Mouse (Mus musculus): Measurements from ENCODE around the gene Idh1. TPM values are rescaled to one million over a fixed set of nuclear protein-coding genes. Genes with fewer than 3 reads are reported as not detected.

Gene Idh1
- total and polyA plus RNA-seq, 2 experiments from 2014 or later, result 240 to 408 TPM

DNA sequence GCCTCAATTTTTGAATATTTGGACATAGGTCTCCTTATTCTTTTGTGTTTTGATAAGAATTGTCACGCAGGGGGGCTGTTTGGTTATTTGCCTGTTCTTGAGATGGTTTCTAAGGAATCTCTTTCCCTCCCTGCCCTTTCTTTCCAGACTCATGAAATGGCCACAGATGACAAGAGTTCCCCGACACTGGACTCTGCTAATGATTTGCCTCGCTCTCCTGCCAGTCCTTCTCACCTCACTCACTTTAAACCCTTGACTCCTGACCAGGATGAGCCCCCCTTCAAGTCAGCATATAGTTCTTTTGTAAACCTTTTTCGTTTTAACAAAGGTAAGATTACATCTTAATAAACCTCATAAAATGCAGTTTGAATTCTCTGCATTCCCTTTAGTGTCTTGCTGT lies 3.9 kb upstream of the Idh1 start:
- Histone ChIP-seq H3K9me3 (ENCODE audit: low read length) (no peaks in the 10 kb centered on the region), H3K27me3 (ENCODE audit: insufficient read depth, low read length) (no peaks in the 10 kb centered on the region), H3K4me2 (ENCODE audit: low read depth, low read length, poor library complexity, severe bottlenecking) (no peak overlapping the region), H3K4me1 (ENCODE audit: insufficient read depth, low read length) (0 out of 2 replicates have a peak, but pooled peaks cover 2% of the 10 kb centered on the region), H3K4me3 (ENCODE audit: low read depth, low read length) (no peak overlapping the region), H3K9ac (replicated peaks; ENCODE audit: low read length, poor library complexity, severe bottlenecking) (no peak overlapping the region), H3K27ac (ENCODE audit: low read depth, low read length) (no peak overlapping the region), H3K36me3 (ENCODE audit: insufficient read depth, low read length) (peaks cover 17% of the 10 kb centered on the region)
- 84% methylated on average over 4 of the region's 4 CpGs for WGBS
- TF ChIP-seq CTCF (IDR thresholded peaks at IDR 0.05), result no peak
- DNase-seq (ENCODE audit: low spot score) (no peak), ATAC-seq (ENCODE audit: low FRiP score) (no peak)

GRCm38 (mm10) chr1:65187074-65187430 lies 752 bp upstream of the Idh1 start:
- TF ChIP-seq CTCF (IDR thresholded peaks at IDR 0.05), result no peak
- Histone ChIP-seq H3K9me3 (ENCODE audit: low read length) (no peaks in the 10 kb centered on the region), H3K4me3 (ENCODE audit: low read depth, low read length) (peak overlapping the region; percentile 98), H3K4me2 (ENCODE audit: low read depth, low read length, poor library complexity, severe bottlenecking) (peak overlapping the region; percentile 85), H3K36me3 (ENCODE audit: insufficient read depth, low read length) (0 out of 2 replicates have a peak, but pooled peaks cover 3% of the 10 kb centered on the region), H3K27ac (ENCODE audit: low read depth, low read length) (peak overlapping the region; percentile 89; the same call in 1 of the 2 replicates), H3K4me1 (ENCODE audit: insufficient read depth, low read length) (0 out of 2 replicates have a peak, but pooled peaks cover 2% of the 10 kb centered on the region), H3K27me3 (ENCODE audit: insufficient read depth, low read length) (no peaks in the 10 kb centered on the region), H3K9ac (replicated peaks; ENCODE audit: low read length, poor library complexity, severe bottlenecking) (peak overlapping the region; percentile 84)
- 0% methylated on average over 5 of the region's 6 CpGs for WGBS
- ATAC-seq (ENCODE audit: low FRiP score) (no peak; the same call in 1 of the 2 replicates), DNase-seq (ENCODE audit: low spot score) (no peak)

DNA sequence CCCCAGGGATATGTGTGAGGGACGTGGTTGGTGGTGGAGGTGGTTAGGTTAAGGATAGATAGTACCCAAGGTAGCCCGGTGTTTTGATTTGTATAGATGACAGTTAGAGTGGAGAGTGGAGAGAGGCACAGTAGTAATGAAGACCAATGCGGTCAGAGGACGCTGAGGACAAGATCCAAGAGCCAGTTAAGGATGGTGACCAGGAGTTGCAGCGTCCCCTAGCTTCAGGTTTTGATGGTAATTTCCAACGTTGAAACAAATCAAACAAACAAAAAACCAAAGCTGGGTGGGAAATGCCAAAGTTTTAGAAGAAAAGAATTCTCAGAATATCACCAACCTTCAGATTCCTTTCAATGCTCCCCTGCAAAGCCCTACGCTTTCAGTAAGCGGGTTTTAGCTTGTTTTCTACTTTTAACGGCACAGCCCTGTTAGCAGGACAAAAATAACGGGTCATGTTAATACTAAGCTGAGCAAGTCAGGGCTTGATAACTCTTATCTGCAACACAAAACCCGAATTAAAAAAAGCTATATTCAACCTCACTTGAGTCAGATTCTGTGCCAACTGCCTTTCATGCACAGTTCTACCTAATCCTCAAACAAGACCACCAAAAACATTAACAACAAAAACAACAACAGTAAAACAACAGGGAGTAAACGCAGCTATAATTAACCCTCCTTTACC lies 635 bp downstream of the Idh1 start:
- peak; percentile 4 for DNase-seq (ENCODE audit: low spot score)
- peak; percentile 58 for TF ChIP-seq CTCF (IDR thresholded peaks at IDR 0.05)

GRCm38 (mm10) chr1:65185011-65185410 lies 1.3 kb downstream of the Idh1 start:
- 94% methylated on average over 8 of the region's 8 CpGs for WGBS
- H3K36me3 ChIP-seq (ENCODE audit: insufficient read depth, low read length), result no peaks in the 10 kb centered on the region
- H3K27me3 ChIP-seq (ENCODE audit: insufficient read depth, low read length), result no peaks in the 10 kb centered on the region
- ATAC-seq (ENCODE audit: low FRiP score) (no peak), DNase-seq (ENCODE audit: low spot score) (no peak)
- no peak overlapping the region for H3K27ac ChIP-seq (ENCODE audit: low read depth, low read length)
- H3K4me2 ChIP-seq (ENCODE audit: low read depth, low read length, poor library complexity, severe bottlenecking), result no peak overlapping the region
- H3K4me1 ChIP-seq (ENCODE audit: insufficient read depth, low read length), result 0 out of 2 replicates have a peak, but pooled peaks cover 2% of the 10 kb centered on the region
- no peak overlapping the region for H3K4me3 ChIP-seq (ENCODE audit: low read depth, low read length)
- no peak overlapping the region for H3K9ac ChIP-seq (replicated peaks; ENCODE audit: low read length, poor library complexity, severe bottlenecking)
- H3K9me3 ChIP-seq (ENCODE audit: low read length), result no peaks in the 10 kb centered on the region
- TF ChIP-seq CTCF (IDR thresholded peaks at IDR 0.05), result no peak

More for the DNA sequence above, 635 bp downstream of the Idh1 start:
- Histone ChIP-seq H3K27me3 (ENCODE audit: insufficient read depth, low read length) (no peaks in the 10 kb centered on the region), H3K4me3 (ENCODE audit: low read depth, low read length) (peak overlapping the region; percentile 98), H3K9ac (replicated peaks; ENCODE audit: low read length, poor library complexity, severe bottlenecking) (peak overlapping the region; percentile 54), H3K9me3 (ENCODE audit: low read length) (no peaks in the 10 kb centered on the region), H3K4me2 (ENCODE audit: low read depth, low read length, poor library complexity, severe bottlenecking) (peak overlapping the region; percentile 65), H3K4me1 (ENCODE audit: insufficient read depth, low read length) (0 out of 2 replicates have a peak, but pooled peaks cover 2% of the 10 kb centered on the region), H3K27ac (ENCODE audit: low read depth, low read length) (peak overlapping the region; percentile 12; the same call in 1 of the 2 replicates), H3K36me3 (ENCODE audit: insufficient read depth, low read length) (no peaks in the 10 kb centered on the region)
- no peak for ATAC-seq (ENCODE audit: low FRiP score)
- 27% methylated on average over 12 of the region's 12 CpGs for WGBS

DNA sequence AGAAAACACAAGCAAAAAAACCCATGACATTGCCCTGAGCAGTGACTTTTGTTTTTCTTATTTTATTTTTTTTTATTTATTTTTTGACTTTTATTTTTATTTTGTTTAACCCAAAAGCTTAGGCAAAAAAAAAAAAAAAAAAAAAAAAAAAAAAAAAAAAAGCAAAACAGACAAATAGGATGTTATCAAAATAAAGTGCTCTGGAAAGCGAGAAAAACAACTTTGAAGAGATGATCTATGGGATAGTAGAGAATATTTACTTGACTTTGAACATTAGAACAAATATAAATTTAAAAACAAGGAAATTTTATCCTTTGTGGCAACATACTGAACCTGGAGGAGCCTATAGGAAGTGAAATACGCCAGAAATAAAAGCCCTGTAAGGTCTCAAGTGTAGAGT lies 2.3 kb downstream of the Idh1 start:
- Histone ChIP-seq H3K36me3 (ENCODE audit: insufficient read depth, low read length) (no peaks in the 10 kb centered on the region), H3K9me3 (ENCODE audit: low read length) (no peaks in the 10 kb centered on the region), H3K27ac (ENCODE audit: low read depth, low read length) (no peak overlapping the region), H3K27me3 (ENCODE audit: insufficient read depth, low read length) (no peaks in the 10 kb centered on the region), H3K4me2 (ENCODE audit: low read depth, low read length, poor library complexity, severe bottlenecking) (no peak overlapping the region), H3K4me1 (ENCODE audit: insufficient read depth, low read length) (0 out of 2 replicates have a peak, but pooled peaks cover 2% of the 10 kb centered on the region), H3K4me3 (ENCODE audit: low read depth, low read length) (no peak overlapping the region), H3K9ac (replicated peaks; ENCODE audit: low read length, poor library complexity, severe bottlenecking) (no peak overlapping the region)
- DNase-seq (ENCODE audit: low spot score), result no peak
- TF ChIP-seq CTCF (IDR thresholded peaks at IDR 0.05), result no peak
- 89% methylated on average over 2 of the region's 2 CpGs for WGBS
- no peak for ATAC-seq (ENCODE audit: low FRiP score)

DNA sequence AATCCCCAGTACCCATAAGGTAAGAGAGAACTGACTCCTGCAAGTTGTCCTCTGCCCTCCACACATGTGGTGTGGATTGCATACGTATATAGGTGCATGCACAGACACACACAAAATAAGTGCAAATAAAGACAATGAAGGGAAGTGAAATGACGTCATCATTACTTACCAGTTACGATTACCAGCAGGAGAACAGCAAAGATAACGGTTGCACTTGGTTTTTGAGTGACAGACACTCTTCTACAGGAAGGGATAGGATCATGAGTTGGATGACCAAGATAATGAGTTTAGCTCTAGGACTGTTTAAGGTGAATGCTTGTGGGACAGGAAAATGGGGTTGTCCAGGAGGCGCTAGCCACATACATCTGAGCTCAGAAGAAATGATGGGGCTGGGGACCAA lies 4.8 kb downstream of the Idh1 start:
- no peak overlapping the region for H3K4me2 ChIP-seq (ENCODE audit: low read depth, low read length, poor library complexity, severe bottlenecking)
- no peak for ATAC-seq (ENCODE audit: low FRiP score)

More for the DNA sequence above, 4.8 kb downstream of the Idh1 start:
- Histone ChIP-seq H3K27ac (ENCODE audit: low read depth, low read length) (no peak overlapping the region), H3K9ac (replicated peaks; ENCODE audit: low read length, poor library complexity, severe bottlenecking) (no peak overlapping the region), H3K27me3 (ENCODE audit: insufficient read depth, low read length) (no peaks in the 10 kb centered on the region), H3K36me3 (ENCODE audit: insufficient read depth, low read length) (no peaks in the 10 kb centered on the region), H3K4me1 (ENCODE audit: insufficient read depth, low read length) (peaks cover under 1% of the 10 kb centered on the region; the same call in 1 of the 2 replicates), H3K4me3 (ENCODE audit: low read depth, low read length) (no peak overlapping the region), H3K9me3 (ENCODE audit: low read length) (no peaks in the 10 kb centered on the region)
- 91% methylated on average over 5 of the region's 5 CpGs for WGBS
- TF ChIP-seq CTCF (IDR thresholded peaks at IDR 0.05), result no peak
- DNase-seq (ENCODE audit: low spot score), result no peak
